Mouse (Mus musculus): Measurements from ENCODE around the gene Mctp1. TPM values are rescaled to one million over a fixed set of nuclear protein-coding genes. Genes with fewer than 3 reads are reported as not detected.
"Not testable (repeated sequence)": the region's sequence is repeated elsewhere in the genome, so short reads cannot be mapped to it uniquely, and the experiment has no call there.

Gene Mctp1
- polyA plus RNA-seq, 1 experiment from 2014 or later: 0.57 TPM

DNA sequence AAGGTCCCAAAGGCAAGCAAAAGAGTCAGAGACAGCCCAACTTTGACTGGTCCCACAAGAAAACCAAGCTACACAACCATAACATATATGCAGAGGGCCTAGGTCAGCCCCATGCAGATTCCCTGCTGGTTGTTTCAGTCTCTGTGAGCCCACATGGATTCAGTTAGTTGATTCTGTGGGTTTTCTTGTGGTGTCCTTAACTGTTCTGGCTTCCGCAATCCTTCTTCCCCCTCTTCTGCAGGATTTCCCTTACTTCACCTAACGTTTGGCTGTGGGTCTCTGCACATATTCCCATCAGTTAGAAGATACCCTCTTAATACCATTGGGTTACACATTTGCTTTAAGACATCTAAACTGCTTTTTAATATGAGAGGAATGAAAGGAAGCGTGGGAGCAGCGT lies 183.1 kb downstream of the Mctp1 start:
- Histone ChIP-seq H3K9me3 (replicated peaks) (no peaks in the 10 kb centered on the region), H3K9ac (no peak overlapping the region), H3K4me3 (no peak overlapping the region), H3K27ac (no peak overlapping the region), H3K4me2 (no peak overlapping the region), H3K4me1 (replicated peaks) (no peaks in the 10 kb centered on the region), H3K36me3 (no peaks in the 10 kb centered on the region), H3K27me3 (no peaks in the 10 kb centered on the region)
- no peak for ATAC-seq (replicated peaks; ENCODE audit: insufficient number of reproducible peaks, insufficient read depth, low FRiP score, low read depth)
- 80% methylated on average over 4 of the region's 4 CpGs for WGBS

DNA sequence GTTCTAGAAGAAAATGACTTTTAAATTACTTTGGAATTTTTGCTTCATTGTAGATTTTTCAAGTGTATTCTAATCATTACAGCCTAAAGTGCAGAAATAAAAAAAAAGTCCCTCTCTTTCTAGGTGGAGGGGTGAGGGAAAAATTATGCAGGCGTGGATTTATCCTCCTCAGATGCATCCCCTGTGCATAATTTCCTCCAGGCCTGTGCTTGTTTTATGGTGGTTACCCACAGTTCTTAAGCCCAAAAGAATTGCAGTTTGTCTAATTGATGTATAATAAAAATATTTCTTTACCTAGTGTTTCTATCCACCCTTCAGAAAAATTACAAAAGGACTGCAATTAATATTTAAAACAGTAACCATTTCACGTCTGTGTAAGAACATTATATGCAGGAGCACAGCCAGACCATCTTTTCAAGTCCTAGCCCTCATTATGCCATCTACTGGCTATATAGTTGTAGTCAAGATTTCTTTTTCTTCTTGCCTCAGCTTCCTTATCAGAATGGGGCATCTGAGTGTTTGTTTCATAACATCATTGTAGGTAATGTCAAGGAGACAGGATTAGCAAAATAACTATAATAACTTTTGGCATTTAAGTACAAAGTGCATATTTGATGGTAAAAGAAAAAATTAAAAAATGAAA lies 184.4 kb downstream of the Mctp1 start:
- no peak overlapping the region for H3K27ac ChIP-seq

DNA sequence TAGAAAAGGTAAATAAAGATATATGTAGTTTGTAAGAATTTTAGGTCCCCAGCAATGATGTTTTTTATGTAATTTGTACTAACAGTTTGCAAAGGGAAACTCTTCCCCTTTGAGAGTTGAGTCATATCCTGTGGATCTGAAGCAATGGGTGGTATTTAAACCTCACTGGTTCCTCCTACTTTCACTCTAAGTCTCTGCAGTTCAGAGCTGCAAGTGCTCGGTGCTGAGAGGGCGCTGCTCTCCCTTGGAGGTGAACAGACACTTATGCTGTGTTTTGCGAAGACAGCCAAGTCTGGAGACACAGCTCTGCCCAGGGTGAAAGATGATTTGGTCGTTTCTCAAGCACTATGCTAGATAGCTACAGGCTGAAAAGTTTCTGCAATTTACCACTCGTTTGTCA lies 195.1 kb downstream of the Mctp1 start:
- Histone ChIP-seq H3K9ac (no peak overlapping the region), H3K27me3 (no peaks in the 10 kb centered on the region), H3K4me2 (no peak overlapping the region), H3K4me3 (no peak overlapping the region), H3K36me3 (no peaks in the 10 kb centered on the region), H3K27ac (no peak overlapping the region), H3K9me3 (replicated peaks) (no peaks in the 10 kb centered on the region), H3K4me1 (replicated peaks) (no peaks in the 10 kb centered on the region)
- ATAC-seq (replicated peaks; ENCODE audit: insufficient number of reproducible peaks, insufficient read depth, low FRiP score, low read depth): no peak
- 26% methylated on average over 5 of the region's 5 CpGs for WGBS

More for the DNA sequence above, 184.4 kb downstream of the Mctp1 start:
- WGBS: 71% methylated on average over 2 of the region's 2 CpGs
- ATAC-seq (replicated peaks; ENCODE audit: insufficient number of reproducible peaks, insufficient read depth, low FRiP score, low read depth): no peak
- Histone ChIP-seq H3K27me3 (no peaks in the 10 kb centered on the region), H3K9me3 (replicated peaks) (no peaks in the 10 kb centered on the region), H3K4me2 (no peak overlapping the region), H3K36me3 (no peaks in the 10 kb centered on the region), H3K4me3 (no peak overlapping the region), H3K4me1 (replicated peaks) (no peaks in the 10 kb centered on the region), H3K9ac (no peak overlapping the region)

DNA sequence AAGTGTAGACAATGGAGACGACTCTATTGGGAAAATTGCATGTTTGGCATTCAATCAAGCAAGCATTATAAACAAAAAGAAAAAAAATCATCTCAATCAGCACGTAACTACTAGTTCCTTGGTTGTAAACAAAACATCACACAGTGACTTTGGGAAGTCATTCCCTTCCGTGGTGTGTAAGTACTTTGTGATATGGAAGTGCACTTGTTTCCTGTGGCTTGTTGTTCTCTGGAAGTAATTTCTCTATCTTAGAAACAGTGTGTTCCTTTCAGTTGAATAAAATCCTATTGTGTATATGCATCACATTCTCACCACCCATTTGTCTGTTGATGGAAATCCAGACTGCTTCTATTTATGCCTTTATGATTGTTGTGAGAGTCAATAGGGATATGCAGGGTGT lies 201.1 kb downstream of the Mctp1 start:
- no peaks in the 10 kb centered on the region for H3K36me3 ChIP-seq
- no peak overlapping the region for H3K4me3 ChIP-seq
- H3K27ac ChIP-seq: no peak overlapping the region
- H3K4me1 ChIP-seq (replicated peaks): no peaks in the 10 kb centered on the region
- ATAC-seq (replicated peaks; ENCODE audit: insufficient number of reproducible peaks, insufficient read depth, low FRiP score, low read depth): no peak
- H3K27me3 ChIP-seq: no peaks in the 10 kb centered on the region
- H3K4me2 ChIP-seq: no peak overlapping the region
- H3K9me3 ChIP-seq (replicated peaks): no peaks in the 10 kb centered on the region
- H3K9ac ChIP-seq: no peak overlapping the region
- WGBS: 50% methylated on average over 3 of the region's 3 CpGs

DNA sequence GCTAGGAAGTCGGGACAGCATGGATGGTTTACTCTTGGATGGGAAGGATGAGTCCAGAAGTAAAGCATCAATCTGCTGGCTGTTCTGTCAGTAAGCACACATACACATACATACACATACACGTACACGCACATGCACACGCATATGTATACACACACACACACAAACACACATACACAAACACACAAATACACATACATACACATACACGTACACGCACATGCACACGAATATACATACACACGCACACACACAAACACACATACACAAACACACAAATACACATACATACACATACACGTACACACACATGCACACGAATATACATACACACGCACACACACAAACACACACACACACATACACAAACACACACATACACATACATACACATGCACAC lies 206.4 kb downstream of the Mctp1 start:
- H3K9me3 ChIP-seq (replicated peaks); H3K9ac ChIP-seq; H3K4me3 ChIP-seq; H3K36me3 ChIP-seq; H3K27ac ChIP-seq; H3K4me2 ChIP-seq; H3K4me1 ChIP-seq (replicated peaks); ATAC-seq (replicated peaks; ENCODE audit: insufficient number of reproducible peaks, insufficient read depth, low FRiP score, low read depth); H3K27me3 ChIP-seq: not testable (repeated sequence)
- WGBS: 84% methylated on average over 11 of the region's 11 CpGs

DNA sequence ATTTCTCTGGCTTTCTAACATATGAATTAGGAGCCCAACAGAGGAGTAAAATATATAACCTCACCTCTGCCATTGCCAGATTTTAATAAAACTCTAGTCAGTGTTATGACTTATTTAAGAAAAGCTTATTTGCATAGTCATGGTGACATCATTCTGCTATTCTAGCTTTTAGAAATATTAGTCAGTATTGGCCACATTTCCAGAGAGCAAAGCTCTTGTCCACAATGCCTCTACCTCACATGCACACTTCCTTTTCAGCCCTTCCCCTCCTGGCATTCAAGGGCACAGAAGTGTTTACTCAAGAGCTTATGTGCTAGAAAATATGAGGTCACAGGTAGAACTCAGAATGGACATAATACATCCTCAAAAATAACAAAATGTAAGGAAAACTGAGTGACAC lies 206.9 kb downstream of the Mctp1 start:
- Histone ChIP-seq H3K36me3 (no peaks in the 10 kb centered on the region), H3K27me3 (no peaks in the 10 kb centered on the region), H3K4me3 (no peak overlapping the region), H3K4me2 (no peak overlapping the region), H3K27ac (no peak overlapping the region), H3K9ac (no peak overlapping the region), H3K9me3 (replicated peaks) (no peaks in the 10 kb centered on the region), H3K4me1 (replicated peaks) (no peaks in the 10 kb centered on the region)
- ATAC-seq (replicated peaks; ENCODE audit: insufficient number of reproducible peaks, insufficient read depth, low FRiP score, low read depth): no peak

DNA sequence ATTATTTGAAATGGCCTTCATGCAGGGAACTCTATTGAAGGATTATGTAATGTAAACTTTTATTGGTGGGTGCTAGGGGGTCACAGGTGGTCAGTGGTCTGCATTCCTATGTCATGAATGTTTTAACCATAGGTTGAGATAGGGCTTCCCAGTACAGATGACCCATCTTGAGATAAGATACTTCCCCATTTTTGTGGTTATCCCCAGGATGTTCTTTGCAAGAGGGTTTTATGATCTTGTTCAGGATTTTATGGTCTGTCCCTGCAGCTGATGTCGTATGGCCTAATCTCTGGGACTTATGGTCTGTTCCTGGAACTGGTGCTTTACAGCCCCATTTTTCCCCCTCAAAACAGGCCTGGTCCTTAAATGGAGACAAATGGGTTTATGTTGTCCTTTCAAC lies 207.4 kb downstream of the Mctp1 start:
- 79% methylated on average over 1 of the region's 1 CpGs for WGBS

DNA sequence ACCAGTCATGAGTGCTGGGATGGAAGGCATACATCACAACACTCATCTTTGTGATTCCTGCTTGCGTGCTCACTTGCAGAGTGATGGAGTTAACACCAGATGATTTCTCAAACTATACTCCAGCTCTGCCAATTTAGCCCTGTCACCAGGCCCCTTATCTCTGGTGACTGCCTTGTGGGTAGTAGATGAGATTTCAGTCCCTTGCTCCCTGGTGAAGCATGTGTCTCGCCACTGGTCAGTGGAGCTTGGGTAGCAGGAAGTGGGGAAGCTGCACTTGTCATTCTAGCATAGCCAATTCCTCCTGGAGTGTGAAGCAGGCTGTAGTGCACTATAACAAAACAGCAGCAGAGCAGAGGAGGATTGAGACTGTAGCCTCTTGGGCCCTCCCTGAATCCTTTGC lies 208.6 kb downstream of the Mctp1 start:
- Histone ChIP-seq H3K9ac (no peak overlapping the region), H3K36me3 (no peaks in the 10 kb centered on the region), H3K27ac (no peak overlapping the region), H3K4me1 (replicated peaks) (no peaks in the 10 kb centered on the region), H3K4me3 (no peak overlapping the region), H3K4me2 (no peak overlapping the region), H3K9me3 (replicated peaks) (no peaks in the 10 kb centered on the region), H3K27me3 (no peaks in the 10 kb centered on the region)
- WGBS: 56% methylated on average over 2 of the region's 2 CpGs
- ATAC-seq (replicated peaks; ENCODE audit: insufficient number of reproducible peaks, insufficient read depth, low FRiP score, low read depth): no peak

More for the DNA sequence above, 207.4 kb downstream of the Mctp1 start:
- H3K4me3 ChIP-seq: no peak overlapping the region
- no peak for ATAC-seq (replicated peaks; ENCODE audit: insufficient number of reproducible peaks, insufficient read depth, low FRiP score, low read depth)
- no peaks in the 10 kb centered on the region for H3K9me3 ChIP-seq (replicated peaks)
- no peak overlapping the region for H3K9ac ChIP-seq
- H3K36me3 ChIP-seq: no peaks in the 10 kb centered on the region
- H3K4me2 ChIP-seq: no peak overlapping the region
- H3K27me3 ChIP-seq: no peaks in the 10 kb centered on the region
- no peaks in the 10 kb centered on the region for H3K4me1 ChIP-seq (replicated peaks)
- no peak overlapping the region for H3K27ac ChIP-seq

DNA sequence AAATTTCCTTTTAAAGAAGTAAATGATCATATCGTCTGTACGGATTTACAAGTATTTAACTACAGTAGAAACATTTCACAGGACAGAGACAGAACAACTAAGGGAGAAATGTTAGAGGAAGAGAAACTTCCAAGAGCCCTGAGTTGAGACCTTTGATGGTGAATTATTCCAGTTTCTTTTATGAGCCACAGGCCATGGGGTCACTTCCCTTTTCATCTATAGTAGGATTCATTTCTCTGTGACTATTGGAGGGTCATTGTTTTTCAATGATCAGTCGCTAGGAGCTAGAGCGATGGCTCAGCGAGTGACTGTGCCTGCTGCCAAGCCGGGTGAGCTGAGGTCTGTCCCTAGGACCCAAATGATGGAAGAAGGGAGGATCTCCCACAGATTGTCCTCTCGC lies 212.7 kb downstream of the Mctp1 start:
- no peaks in the 10 kb centered on the region for H3K27me3 ChIP-seq
- no peaks in the 10 kb centered on the region for H3K36me3 ChIP-seq
- H3K27ac ChIP-seq: no peak overlapping the region
- no peak overlapping the region for H3K9ac ChIP-seq
- WGBS: 79% methylated on average over 7 of the region's 7 CpGs
- H3K4me1 ChIP-seq (replicated peaks): no peaks in the 10 kb centered on the region
- ATAC-seq (replicated peaks; ENCODE audit: insufficient number of reproducible peaks, insufficient read depth, low FRiP score, low read depth): no peak
- no peak overlapping the region for H3K4me3 ChIP-seq
- H3K9me3 ChIP-seq (replicated peaks): no peaks in the 10 kb centered on the region
- H3K4me2 ChIP-seq: no peak overlapping the region

DNA sequence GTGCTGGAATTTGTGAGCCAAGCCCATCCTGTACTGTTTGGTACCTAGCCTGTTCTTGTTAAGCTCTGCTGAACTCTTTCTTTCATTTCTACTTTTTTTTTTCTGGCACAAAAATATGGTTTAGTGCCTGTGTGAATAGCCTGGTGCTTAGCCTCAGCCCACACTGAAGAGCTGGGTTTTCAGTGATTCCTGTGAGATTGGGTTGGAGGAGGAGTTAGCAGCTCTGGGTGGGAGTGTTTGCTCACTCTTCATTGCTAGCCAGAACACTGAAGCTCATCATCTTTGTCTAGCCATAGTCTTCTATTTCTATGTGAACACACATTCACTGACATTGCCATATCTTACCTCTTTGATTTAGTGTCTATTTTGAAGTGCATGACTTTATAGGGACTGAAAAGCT lies 225.1 kb downstream of the Mctp1 start:
- Histone ChIP-seq H3K4me1 (replicated peaks) (no peaks in the 10 kb centered on the region), H3K27ac (no peak overlapping the region), H3K36me3 (no peaks in the 10 kb centered on the region), H3K9me3 (replicated peaks) (no peaks in the 10 kb centered on the region), H3K27me3 (no peaks in the 10 kb centered on the region), H3K9ac (no peak overlapping the region), H3K4me2 (no peak overlapping the region), H3K4me3 (no peak overlapping the region)
- ATAC-seq (replicated peaks; ENCODE audit: insufficient number of reproducible peaks, insufficient read depth, low FRiP score, low read depth): no peak

DNA sequence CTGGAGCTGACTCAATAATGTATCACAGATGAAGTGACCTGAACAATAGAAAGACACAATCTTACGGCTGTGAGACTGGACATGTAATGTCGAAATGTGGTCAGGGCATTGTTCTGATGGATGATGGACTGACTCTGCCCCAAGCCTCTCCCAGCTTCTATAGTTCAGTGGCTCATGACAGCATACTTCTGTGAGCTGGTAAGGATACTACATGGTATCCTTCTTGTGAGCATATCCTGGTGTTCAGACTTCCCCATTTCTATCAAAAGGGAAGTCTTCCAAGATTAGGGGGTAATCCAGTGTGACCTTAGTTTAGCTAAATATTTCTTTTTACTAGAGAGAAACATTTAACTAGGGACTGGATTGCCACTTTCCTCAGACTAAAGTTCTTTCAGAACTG lies 227.2 kb downstream of the Mctp1 start:
- Histone ChIP-seq H3K4me3 (no peak overlapping the region), H3K27me3 (no peaks in the 10 kb centered on the region), H3K9ac (no peak overlapping the region), H3K4me2 (no peak overlapping the region), H3K9me3 (replicated peaks) (no peaks in the 10 kb centered on the region), H3K4me1 (replicated peaks) (no peaks in the 10 kb centered on the region), H3K27ac (no peak overlapping the region), H3K36me3 (no peaks in the 10 kb centered on the region)
- no peak for ATAC-seq (replicated peaks; ENCODE audit: insufficient number of reproducible peaks, insufficient read depth, low FRiP score, low read depth)
- WGBS: 67% methylated on average over 2 of the region's 2 CpGs

DNA sequence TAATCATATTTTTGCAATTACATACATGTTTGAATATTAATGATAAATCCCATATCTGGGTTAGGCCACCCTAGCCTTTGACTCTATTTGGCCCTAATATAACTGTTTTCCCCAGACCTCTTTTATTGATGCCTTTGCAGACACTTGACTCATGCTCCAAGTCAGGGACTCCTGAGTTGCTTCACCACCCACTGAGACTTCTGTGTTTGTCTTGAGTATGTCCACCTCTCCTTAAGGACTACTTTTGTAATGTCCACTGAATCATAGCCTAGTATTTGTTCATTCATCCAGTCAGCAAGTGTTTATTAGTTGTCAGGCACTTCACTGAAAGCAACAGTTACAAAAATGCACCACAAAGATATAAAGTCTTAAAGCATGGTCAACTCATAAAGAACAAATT lies 235.8 kb downstream of the Mctp1 start:
- Histone ChIP-seq H3K4me1 (replicated peaks) (no peaks in the 10 kb centered on the region), H3K9me3 (replicated peaks) (no peaks in the 10 kb centered on the region), H3K9ac (no peak overlapping the region), H3K4me2 (no peak overlapping the region), H3K36me3 (no peaks in the 10 kb centered on the region), H3K4me3 (no peak overlapping the region), H3K27me3 (no peaks in the 10 kb centered on the region), H3K27ac (no peak overlapping the region)
- ATAC-seq (replicated peaks; ENCODE audit: insufficient number of reproducible peaks, insufficient read depth, low FRiP score, low read depth): no peak
